Mouse (Mus musculus): ENCODE measurements around the gene Prnp.

Prnp gene

GRCm38 (mm10) chr2:131909683-131910572 lies at the start of gene Prnp, which contains the start of gene Prn:
TSS of gene Prnp (plus strand) at chr2:131909928.
TSS of gene Prn (plus strand) at chr2:131909957.
- peak; percentile 78 for DNase-seq (ENCODE audit: extremely low read depth, low read depth)

GRCm38 (mm10) chr2:131862617-131863275 lies 47.0 kb upstream of the Prnp start:
- no peak for DNase-seq (ENCODE audit: extremely low read depth, low read depth)

GRCm38 (mm10) chr2:131863472-131863871 lies 46.3 kb upstream of the Prnp start:
- no peak for DNase-seq (ENCODE audit: extremely low read depth, low read depth)

GRCm38 (mm10) chr2:131864262-131864796 lies 45.4 kb upstream of the Prnp start:
- DNase-seq (ENCODE audit: extremely low read depth, low read depth), result no peak

- DNase-seq (ENCODE audit: extremely low read depth, low read depth), result no peak
Measured at GRCm38 (mm10) chr2:131866676-131867075, 43.1 kb upstream of the Prnp start.

GRCm38 (mm10) chr2:131868983-131869382 lies 40.7 kb upstream of the Prnp start:
- no peak for DNase-seq (ENCODE audit: extremely low read depth, low read depth)

- DNase-seq (ENCODE audit: extremely low read depth, low read depth), result no peak
Measured at GRCm38 (mm10) chr2:131873376-131873775, 36.4 kb upstream of the Prnp start.

GRCm38 (mm10) chr2:131876551-131877265 lies 33.0 kb upstream of the Prnp start:
- DNase-seq (ENCODE audit: extremely low read depth, low read depth), result no peak

- DNase-seq (ENCODE audit: extremely low read depth, low read depth), result no peak
Measured at GRCm38 (mm10) chr2:131881766-131882165, 28.0 kb upstream of the Prnp start.

GRCm38 (mm10) chr2:131883136-131883535 lies 26.6 kb upstream of the Prnp start:
- no peak for DNase-seq (ENCODE audit: extremely low read depth, low read depth)

- no peak for DNase-seq (ENCODE audit: extremely low read depth, low read depth)
Measured at GRCm38 (mm10) chr2:131886503-131887160, 23.1 kb upstream of the Prnp start.

- DNase-seq (ENCODE audit: extremely low read depth, low read depth), result no peak
Measured at GRCm38 (mm10) chr2:131888233-131888632, 21.5 kb upstream of the Prnp start.

GRCm38 (mm10) chr2:131892534-131892933 lies 17.2 kb upstream of the Prnp start:
- no peak for DNase-seq (ENCODE audit: extremely low read depth, low read depth)

- no peak for DNase-seq (ENCODE audit: extremely low read depth, low read depth)
Measured at GRCm38 (mm10) chr2:131895106-131895505, 14.6 kb upstream of the Prnp start.

GRCm38 (mm10) chr2:131896011-131896410 lies 13.7 kb upstream of the Prnp start:
- DNase-seq (ENCODE audit: extremely low read depth, low read depth), result no peak

GRCm38 (mm10) chr2:131897336-131898109 lies 12.2 kb upstream of the Prnp start:
- no peak for DNase-seq (ENCODE audit: extremely low read depth, low read depth)

- DNase-seq (ENCODE audit: extremely low read depth, low read depth), result no peak
Measured at GRCm38 (mm10) chr2:131902423-131902822, 7.3 kb upstream of the Prnp start.

GRCm38 (mm10) chr2:131902867-131903266 lies 6.9 kb upstream of the Prnp start:
- DNase-seq (ENCODE audit: extremely low read depth, low read depth), result no peak

- peak; percentile 96 for DNase-seq (ENCODE audit: extremely low read depth, low read depth)
Measured at GRCm38 (mm10) chr2:131905025-131905424, 4.7 kb upstream of the Prnp start.

- no peak for DNase-seq (ENCODE audit: extremely low read depth, low read depth)
Measured at GRCm38 (mm10) chr2:131905776-131906175, 4.0 kb upstream of the Prnp start.

Data from MEL-GATA-1-ER (cell line).